Mouse (Mus musculus): ENCODE measurements around the gene Paf1. TPM values are rescaled to one million over a fixed set of nuclear protein-coding genes. Genes with fewer than 3 reads are reported as not detected.

Paf1 gene
- polyA plus RNA-seq, 1 experiment, result 78.4 TPM

DNA sequence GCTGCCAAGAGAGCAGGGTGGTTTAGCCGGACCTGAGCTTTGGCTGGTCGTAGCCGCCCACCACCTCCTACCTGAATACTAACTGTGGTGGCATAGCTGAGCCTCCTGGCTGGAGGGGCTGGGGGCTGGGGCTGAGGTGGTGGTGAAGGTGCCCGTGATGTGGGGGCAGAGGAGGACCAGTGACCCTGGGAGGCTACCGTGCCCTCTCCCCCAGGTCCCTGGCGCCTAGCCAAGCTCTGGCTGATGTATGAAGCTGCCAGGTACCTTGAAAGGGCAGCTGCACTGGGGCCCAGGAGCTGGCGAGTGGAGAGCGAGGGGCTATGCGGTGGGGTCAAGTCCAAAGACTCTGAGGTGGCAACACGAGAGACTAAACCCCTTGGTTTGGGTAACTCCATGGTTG is 32.9 kb upstream of the Paf1 start:
- Histone ChIP-seq H3K27ac (ENCODE audit: insufficient read depth, low read depth, low read length) (no peak overlapping the region), H3K36me3 (ENCODE audit: control insufficient read depth, insufficient read depth, low read length) (no peaks in the 10 kb centered on the region), H3K4me3 (ENCODE audit: insufficient read depth, low read depth, low read length) (no peak overlapping the region), H3K27me3 (replicated peaks; ENCODE audit: control insufficient read depth, insufficient read depth, low read length) (no peaks in the 10 kb centered on the region), H3K4me1 (ENCODE audit: control insufficient read depth, insufficient read depth, low read length) (peaks cover 10% of the 10 kb centered on the region)
- WGBS, result 86% methylated on average over 10 of the region's 10 CpGs
- TF ChIP-seq CTCF (conservative IDR thresholded peaks at IDR 0.05; ENCODE audit: insufficient read depth, insufficient read length, low read depth, low read length), result no peak
- no peak for TF ChIP-seq POLR2A (IDR thresholded peaks at IDR 0.05; ENCODE audit: low read depth, low read length)
- no peak for DNase-seq

DNA sequence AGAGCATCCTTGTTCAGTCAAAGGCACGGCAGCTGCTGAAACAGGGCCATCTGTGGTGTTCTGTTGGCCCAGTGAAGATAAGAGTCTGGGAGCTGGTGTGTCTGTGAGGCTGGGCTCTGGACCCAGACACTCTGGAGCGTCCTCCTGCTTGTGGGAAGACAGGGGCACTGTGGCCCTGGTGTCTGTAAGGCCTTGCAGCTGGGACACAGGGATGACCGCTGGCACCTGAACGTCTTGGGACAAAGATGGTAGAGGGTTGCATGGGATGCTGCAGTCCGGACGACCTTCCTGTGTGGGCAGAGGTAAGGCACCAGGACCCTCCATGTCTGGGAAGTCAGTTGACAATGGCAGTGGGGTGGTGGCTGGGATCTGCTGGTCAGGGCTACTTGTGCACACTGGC is 32.5 kb upstream of the Paf1 start:
- Histone ChIP-seq H3K27me3 (replicated peaks; ENCODE audit: control insufficient read depth, insufficient read depth, low read length) (no peaks in the 10 kb centered on the region), H3K27ac (ENCODE audit: insufficient read depth, low read depth, low read length) (no peak overlapping the region), H3K4me1 (ENCODE audit: control insufficient read depth, insufficient read depth, low read length) (peaks cover 10% of the 10 kb centered on the region), H3K36me3 (ENCODE audit: control insufficient read depth, insufficient read depth, low read length) (no peaks in the 10 kb centered on the region), H3K4me3 (ENCODE audit: insufficient read depth, low read depth, low read length) (no peak overlapping the region)
- WGBS, result 89% methylated on average over 6 of the region's 6 CpGs
- TF ChIP-seq CTCF (conservative IDR thresholded peaks at IDR 0.05; ENCODE audit: insufficient read depth, insufficient read length, low read depth, low read length) (no peak), POLR2A (IDR thresholded peaks at IDR 0.05; ENCODE audit: low read depth, low read length) (no peak)
- DNase-seq, result no peak

DNA sequence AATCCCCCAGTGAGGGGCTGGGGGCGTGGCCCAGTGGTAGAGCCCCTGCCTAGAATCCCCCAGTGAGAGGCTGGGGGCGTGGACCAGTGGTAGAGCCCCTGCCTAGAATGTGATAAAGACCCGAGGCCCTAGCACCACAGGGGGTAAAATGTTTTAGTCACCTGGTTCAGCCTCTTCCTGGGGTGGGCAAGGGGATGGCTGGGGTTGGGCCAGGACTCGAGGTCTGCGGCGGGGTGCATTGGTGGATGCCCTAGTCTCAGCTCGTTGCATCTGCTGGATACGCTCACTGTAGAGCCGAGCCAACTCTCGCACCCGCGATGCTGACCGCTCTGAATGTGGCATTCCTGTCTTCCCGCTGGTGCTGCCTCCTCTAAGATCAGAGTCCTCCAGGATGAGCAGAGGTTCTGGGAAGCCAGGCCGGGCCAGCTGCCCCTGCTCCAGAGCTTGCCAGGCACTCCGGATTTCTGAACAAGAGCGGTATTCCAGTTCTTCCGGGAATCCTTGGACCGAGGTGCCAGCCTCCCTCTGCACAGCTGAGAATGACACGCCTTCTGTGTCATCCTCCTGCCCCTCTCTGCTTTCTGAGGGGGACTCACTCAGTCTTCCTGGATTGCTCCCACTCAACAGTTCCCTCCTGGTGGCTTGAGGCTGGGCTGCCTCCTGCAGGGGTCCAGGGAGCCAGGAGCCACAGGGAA is 31.0 kb upstream of the Paf1 start:
- no peak for TF ChIP-seq CTCF (conservative IDR thresholded peaks at IDR 0.05; ENCODE audit: insufficient read depth, insufficient read length, low read depth, low read length)
- TF ChIP-seq POLR2A (IDR thresholded peaks at IDR 0.05; ENCODE audit: low read depth, low read length), result no peak
- Histone ChIP-seq H3K4me1 (ENCODE audit: control insufficient read depth, insufficient read depth, low read length) (peaks cover 10% of the 10 kb centered on the region), H3K27ac (ENCODE audit: insufficient read depth, low read depth, low read length) (no peak overlapping the region), H3K27me3 (replicated peaks; ENCODE audit: control insufficient read depth, insufficient read depth, low read length) (no peaks in the 10 kb centered on the region), H3K36me3 (ENCODE audit: control insufficient read depth, insufficient read depth, low read length) (no peaks in the 10 kb centered on the region), H3K4me3 (ENCODE audit: insufficient read depth, low read depth, low read length) (no peak overlapping the region)
- DNase-seq, result no peak
- 87% methylated on average over 20 of the region's 20 CpGs for WGBS

DNA sequence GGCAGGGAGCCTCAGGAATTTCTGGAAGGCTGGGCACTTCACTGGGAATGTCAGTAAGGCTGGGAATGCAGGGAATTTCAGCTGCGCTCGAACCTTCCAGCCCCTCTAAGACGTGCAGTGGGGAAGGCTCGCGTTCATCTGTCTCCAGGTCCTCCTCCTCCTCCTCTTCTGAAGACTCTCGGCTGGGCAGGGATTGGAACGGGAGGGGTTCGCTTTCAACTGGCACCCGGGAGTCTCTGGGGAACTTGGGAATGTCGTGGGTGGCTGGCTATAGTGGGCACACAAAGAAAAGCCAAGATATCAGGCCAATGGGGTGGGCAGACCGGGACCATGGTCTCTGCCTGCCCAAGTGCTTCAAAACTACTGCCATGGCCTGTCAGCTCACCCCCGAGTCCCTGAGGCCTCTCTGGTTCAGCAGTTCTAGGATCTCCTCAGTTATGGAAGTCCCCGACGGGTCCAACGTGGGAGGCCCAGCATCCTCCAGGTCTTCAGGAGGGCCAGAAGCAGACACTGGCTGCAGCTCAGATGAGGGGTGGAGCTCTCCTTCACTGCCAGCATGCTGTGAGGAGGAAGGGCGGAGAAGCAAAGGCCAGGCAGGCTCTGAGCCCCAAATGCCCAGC is 30.2 kb upstream of the Paf1 start:
- H3K36me3 ChIP-seq (ENCODE audit: control insufficient read depth, insufficient read depth, low read length), result no peaks in the 10 kb centered on the region
- H3K4me1 ChIP-seq (ENCODE audit: control insufficient read depth, insufficient read depth, low read length), result peaks cover 5% of the 10 kb centered on the region
- no peaks in the 10 kb centered on the region for H3K27me3 ChIP-seq (replicated peaks; ENCODE audit: control insufficient read depth, insufficient read depth, low read length)
- TF ChIP-seq POLR2A (IDR thresholded peaks at IDR 0.05; ENCODE audit: low read depth, low read length) (no peak), CTCF (conservative IDR thresholded peaks at IDR 0.05; ENCODE audit: insufficient read depth, insufficient read length, low read depth, low read length) (no peak)
- no peak overlapping the region for H3K27ac ChIP-seq (ENCODE audit: insufficient read depth, low read depth, low read length)
- 68% methylated on average over 16 of the region's 16 CpGs for WGBS
- H3K4me3 ChIP-seq (ENCODE audit: insufficient read depth, low read depth, low read length), result no peak overlapping the region
- DNase-seq, result no peak

DNA sequence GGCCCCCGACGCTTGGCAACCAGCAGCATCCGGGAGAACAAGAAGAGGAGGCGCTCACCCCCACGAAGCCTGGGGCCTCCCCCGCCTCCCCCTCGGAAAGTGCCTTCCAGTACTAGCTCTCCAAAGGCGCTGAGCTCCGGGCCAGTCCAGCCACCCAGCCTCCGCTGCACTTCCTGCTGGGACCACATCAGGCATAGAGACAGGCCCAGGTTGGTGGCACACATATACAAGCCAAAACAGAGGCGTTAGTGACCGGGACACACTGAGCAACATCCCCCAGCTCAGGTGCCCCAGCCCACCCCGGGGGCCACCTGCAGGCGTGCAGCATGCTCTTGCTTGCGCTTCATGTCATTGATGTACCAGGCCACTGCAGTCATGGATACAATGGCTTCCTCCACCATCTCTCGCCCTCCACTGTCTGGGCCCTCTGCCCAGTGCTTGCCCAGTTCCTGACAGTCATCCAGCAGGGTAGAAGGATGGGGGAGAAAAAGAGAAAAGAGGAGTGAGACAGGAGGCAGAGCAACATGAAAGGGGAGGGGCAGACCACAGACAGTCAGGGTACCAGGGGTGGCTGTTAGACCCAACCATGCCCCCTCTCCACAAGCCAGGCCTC is 25.0 kb upstream of the Paf1 start:
- TF ChIP-seq CTCF (conservative IDR thresholded peaks at IDR 0.05; ENCODE audit: insufficient read depth, insufficient read length, low read depth, low read length) (no peak), POLR2A (IDR thresholded peaks at IDR 0.05; ENCODE audit: low read depth, low read length) (no peak)
- H3K4me3 ChIP-seq (ENCODE audit: insufficient read depth, low read depth, low read length), result no peak overlapping the region
- 89% methylated on average over 16 of the region's 16 CpGs for WGBS
- no peaks in the 10 kb centered on the region for H3K4me1 ChIP-seq (ENCODE audit: control insufficient read depth, insufficient read depth, low read length)
- no peak overlapping the region for H3K27ac ChIP-seq (ENCODE audit: insufficient read depth, low read depth, low read length)
- H3K27me3 ChIP-seq (replicated peaks; ENCODE audit: control insufficient read depth, insufficient read depth, low read length), result no peaks in the 10 kb centered on the region
- DNase-seq, result no peak
- H3K36me3 ChIP-seq (ENCODE audit: control insufficient read depth, insufficient read depth, low read length), result no peaks in the 10 kb centered on the region

DNA sequence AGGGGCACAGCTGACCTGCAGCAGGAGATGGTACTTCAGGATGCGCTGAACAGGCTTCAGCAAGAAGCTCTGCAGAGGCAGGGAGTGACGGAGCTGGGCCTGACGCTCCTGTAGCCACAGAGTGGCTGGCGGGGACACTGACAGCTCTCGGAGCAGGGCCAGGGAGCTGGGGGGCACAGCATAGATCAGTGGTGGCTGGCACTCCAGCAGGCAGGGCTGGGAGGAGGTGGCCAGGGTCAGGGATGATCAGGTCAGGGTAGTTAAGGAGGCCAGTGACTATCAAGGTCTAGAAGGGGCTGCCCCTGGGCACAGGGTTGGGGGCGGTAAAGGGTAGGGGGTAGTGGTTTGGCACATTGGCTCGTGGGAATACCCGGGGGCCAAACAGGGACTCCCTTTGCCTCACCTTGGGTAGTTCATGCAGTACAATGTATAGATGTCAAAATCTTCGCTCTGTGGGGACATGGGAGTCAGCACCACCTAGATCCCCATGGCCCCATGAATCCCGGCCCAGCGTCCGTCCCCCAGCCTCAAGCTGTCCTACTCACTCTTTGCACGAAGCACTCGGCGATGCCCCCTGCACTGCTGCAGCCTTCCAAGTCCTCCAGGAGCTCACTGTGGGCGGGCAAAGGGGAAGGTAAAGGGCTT is 24.4 kb upstream of the Paf1 start:
- Histone ChIP-seq H3K4me1 (ENCODE audit: control insufficient read depth, insufficient read depth, low read length) (no peaks in the 10 kb centered on the region), H3K27me3 (replicated peaks; ENCODE audit: control insufficient read depth, insufficient read depth, low read length) (no peaks in the 10 kb centered on the region), H3K27ac (ENCODE audit: insufficient read depth, low read depth, low read length) (no peak overlapping the region), H3K4me3 (ENCODE audit: insufficient read depth, low read depth, low read length) (no peak overlapping the region), H3K36me3 (ENCODE audit: control insufficient read depth, insufficient read depth, low read length) (no peaks in the 10 kb centered on the region)
- no peak for TF ChIP-seq CTCF (conservative IDR thresholded peaks at IDR 0.05; ENCODE audit: insufficient read depth, insufficient read length, low read depth, low read length)
- WGBS, result 89% methylated on average over 16 of the region's 16 CpGs
- DNase-seq, result no peak

DNA sequence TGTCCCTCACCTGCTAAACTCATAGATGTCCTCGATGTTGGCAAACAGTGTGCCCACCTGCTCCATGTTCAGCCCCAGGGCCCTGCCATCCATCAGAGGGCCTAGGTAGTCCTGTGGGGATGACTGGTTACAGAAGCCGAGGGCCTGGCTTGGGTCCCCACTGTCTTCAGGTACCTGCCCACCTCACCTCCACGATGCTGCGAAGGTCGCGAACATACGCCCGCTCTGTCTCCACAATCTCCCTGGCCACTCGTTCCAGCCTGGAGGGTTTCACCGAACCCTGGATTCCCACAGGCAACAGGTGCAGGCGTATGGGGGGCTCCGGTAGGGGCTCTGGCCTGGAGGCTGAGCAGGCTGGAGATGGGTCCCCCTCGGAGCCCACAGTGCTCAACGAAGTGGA is 22.7 kb upstream of the Paf1 start:
- Histone ChIP-seq H3K4me3 (ENCODE audit: insufficient read depth, low read depth, low read length) (no peak overlapping the region), H3K4me1 (ENCODE audit: control insufficient read depth, insufficient read depth, low read length) (no peaks in the 10 kb centered on the region; the same call in 1 of the 2 replicates), H3K27me3 (replicated peaks; ENCODE audit: control insufficient read depth, insufficient read depth, low read length) (no peaks in the 10 kb centered on the region), H3K36me3 (ENCODE audit: control insufficient read depth, insufficient read depth, low read length) (no peaks in the 10 kb centered on the region), H3K27ac (ENCODE audit: insufficient read depth, low read depth, low read length) (no peak overlapping the region)
- WGBS, result 85% methylated on average over 14 of the region's 14 CpGs
- TF ChIP-seq CTCF (conservative IDR thresholded peaks at IDR 0.05; ENCODE audit: insufficient read depth, insufficient read length, low read depth, low read length), result no peak
- TF ChIP-seq POLR2A (IDR thresholded peaks at IDR 0.05; ENCODE audit: low read depth, low read length), result no peak
- no peak for DNase-seq
